Mouse (Mus musculus): Measurements from ENCODE around the gene Olfr1377. TPM values are rescaled to one million over a fixed set of nuclear protein-coding genes. Genes with fewer than 3 reads are reported as not detected.
A peak's percentile ranks its signal among the peaks of the same experiment; 100 is the strongest.
"Not testable (repeated sequence)": the region's sequence is repeated elsewhere in the genome, so short reads cannot be mapped to it uniquely, and the experiment has no call there.

Gene Olfr1377
- not detected in 2 replicates for polyA plus RNA-seq (2015; fragmentation: Nextera tagmentation; extraction: Ambion mirVana)

GRCm38 (mm10) chr11:50981667-50982066, at the start of gene Olfr1377:
Gene Olfr1377 (plus strand): TSS chr11:50981967.
- DNase-seq (ENCODE audit: low spot score), result no peak

- no peak for DNase-seq (ENCODE audit: low spot score)
Observed at GRCm38 (mm10) chr11:50932040-50932439, 49.7 kb upstream of the Olfr1377 start.

GRCm38 (mm10) chr11:50938435-50938834, 43.3 kb upstream of the Olfr1377 start:
- no peak for DNase-seq (ENCODE audit: low spot score)

DNA sequence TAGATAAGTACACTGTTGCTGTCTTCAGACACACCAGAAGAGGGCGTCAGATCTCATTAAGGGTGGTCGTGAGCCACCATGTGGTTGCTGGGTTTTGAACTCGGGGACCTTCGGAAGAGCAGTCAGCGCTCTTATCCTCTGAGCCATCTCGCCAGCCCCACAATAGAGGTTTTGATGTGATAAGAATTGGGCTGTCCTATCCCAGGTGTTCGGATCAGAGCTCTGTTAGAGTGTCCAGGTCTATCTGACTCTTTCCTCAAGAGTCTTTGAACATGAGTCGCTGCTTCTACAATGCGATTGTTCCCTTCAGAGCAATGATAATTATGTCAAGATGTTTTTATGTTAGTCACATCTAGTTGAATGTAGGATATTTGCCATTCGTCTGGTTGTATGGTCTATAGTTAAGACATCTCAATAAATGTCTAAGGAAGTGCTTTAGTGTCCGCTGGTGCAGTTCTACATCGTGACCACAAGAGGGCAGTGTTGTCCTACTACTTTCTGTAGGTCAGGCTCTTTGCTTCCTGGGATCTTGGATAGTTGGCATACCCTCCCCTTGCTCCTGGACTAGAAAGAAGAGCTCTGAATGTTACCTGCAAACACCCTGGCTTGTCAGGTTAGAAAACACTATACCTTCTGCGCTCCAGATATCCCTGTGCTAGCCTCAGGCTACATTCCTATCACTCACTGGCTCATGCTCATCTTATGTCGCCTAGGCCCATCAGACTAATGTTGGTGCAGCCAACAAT, 42.0 kb upstream of the Olfr1377 start:
- DNase-seq (ENCODE audit: low spot score), result peak; percentile 71

GRCm38 (mm10) chr11:50942386-50942785, 39.4 kb upstream of the Olfr1377 start:
- DNase-seq (ENCODE audit: low spot score), result no peak

DNA sequence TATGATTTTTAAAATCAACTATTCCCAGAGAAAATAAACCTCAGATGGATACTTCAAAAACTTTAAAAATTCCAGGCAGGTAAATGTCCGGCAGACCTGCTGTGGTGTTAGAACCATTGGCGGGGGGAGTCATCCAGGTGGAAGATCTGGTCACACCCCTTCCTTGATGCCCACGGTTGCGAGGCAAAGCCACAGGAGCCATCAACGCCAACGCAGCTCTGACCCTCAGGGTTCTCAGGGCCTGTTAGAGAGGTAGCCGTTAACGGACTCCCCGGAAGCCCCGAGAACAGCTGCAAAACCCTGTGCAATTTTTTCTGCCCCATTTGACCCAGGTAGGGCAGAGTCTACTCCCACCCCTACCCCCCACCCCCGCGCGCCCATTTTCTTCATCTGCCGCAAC, 38.3 kb upstream of the Olfr1377 start, which contains the start of gene 4933414I15Rik:
Gene 4933414I15Rik, minus strand, starts transcription at position 260 of the 400 bp plus-strand sequence.
- DNase-seq (ENCODE audit: low spot score), result no peak

- DNase-seq (ENCODE audit: low spot score), result no peak
Observed at GRCm38 (mm10) chr11:50952290-50952689, 29.5 kb upstream of the Olfr1377 start.

DNA sequence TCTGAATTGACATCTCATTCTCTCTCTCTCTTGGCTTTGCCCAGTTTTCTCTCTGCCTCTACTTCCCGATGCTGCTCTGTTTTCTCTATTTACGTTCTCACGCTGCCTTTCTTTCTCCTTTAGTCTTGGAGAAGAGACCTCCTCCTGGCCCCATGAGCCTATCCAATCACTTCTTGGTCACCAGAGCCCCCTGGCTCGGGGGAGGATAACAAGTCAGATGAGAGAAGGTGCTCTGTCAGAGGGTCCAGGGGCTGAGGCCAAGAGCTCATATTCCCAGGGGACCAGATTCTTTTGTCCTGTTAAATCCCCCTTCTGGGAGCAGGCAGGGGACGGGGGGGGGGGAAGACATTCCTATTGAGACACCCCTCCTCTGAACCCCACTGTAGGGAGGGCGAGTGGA, 28.1 kb upstream of the Olfr1377 start, which contains the start of gene Prop1:
Gene Prop1, minus strand, starts transcription at position 101 of the 400 bp plus-strand sequence.
- no peak for DNase-seq (ENCODE audit: low spot score)

- DNase-seq (ENCODE audit: low spot score), result no peak
Observed at GRCm38 (mm10) chr11:50964886-50965285, 16.9 kb upstream of the Olfr1377 start.

- DNase-seq (ENCODE audit: low spot score), result no peak
Observed at GRCm38 (mm10) chr11:50966230-50966629, 15.5 kb upstream of the Olfr1377 start, which contains the start of gene Olfr1378. Gene Olfr1378 (plus strand): TSS chr11:50966530.

GRCm38 (mm10) chr11:50977216-50977615, 4.6 kb upstream of the Olfr1377 start:
- DNase-seq (ENCODE audit: low spot score), result no peak

- no peak for DNase-seq (ENCODE audit: low spot score)
Observed at GRCm38 (mm10) chr11:51003296-51003695, 21.5 kb downstream of the Olfr1377 start, which contains the start of gene Olfr51. Gene Olfr51 (plus strand): TSS chr11:51003596.

GRCm38 (mm10) chr11:51011821-51012220, 30.1 kb downstream of the Olfr1377 start:
- DNase-seq (ENCODE audit: low spot score), result no peak

- DNase-seq (ENCODE audit: low spot score), result no peak
Observed at GRCm38 (mm10) chr11:51013936-51014335, 32.2 kb downstream of the Olfr1377 start, which contains the start of gene Olfr54. Gene Olfr54 (plus strand): TSS chr11:51014236.

GRCm38 (mm10) chr11:51016341-51016740, 34.6 kb downstream of the Olfr1377 start:
- DNase-seq (ENCODE audit: low spot score), result no peak

DNA sequence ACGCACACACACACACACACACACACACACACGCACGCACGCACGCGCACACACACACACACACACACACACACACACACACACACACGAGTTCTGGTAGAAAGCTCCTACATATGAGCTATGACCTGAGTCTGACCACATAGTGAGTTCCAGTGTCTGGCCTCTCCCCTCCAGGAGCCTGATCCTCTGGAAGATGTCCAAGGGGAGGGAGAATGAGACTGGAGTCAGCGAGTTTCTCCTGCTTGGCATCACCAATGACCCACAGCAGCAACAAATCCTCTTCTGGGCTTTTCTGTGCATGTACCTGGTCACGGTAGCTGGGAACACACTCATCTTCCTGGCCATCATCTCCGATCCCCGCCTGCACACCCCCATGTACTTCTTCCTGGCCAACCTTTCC, 45.0 kb downstream of the Olfr1377 start:
- DNase-seq (ENCODE audit: low spot score), result not testable (repeated sequence)

- DNase-seq (ENCODE audit: low spot score), result not testable (repeated sequence)
Observed at GRCm38 (mm10) chr11:51029381-51029780, 47.6 kb downstream of the Olfr1377 start.

GRCm38 (mm10) chr11:51030225-51030624, 48.5 kb downstream of the Olfr1377 start:
- no peak for DNase-seq (ENCODE audit: low spot score)

- DNase-seq (ENCODE audit: low spot score), result peak; percentile 33
Observed at GRCm38 (mm10) chr11:51032851-51033250, 51.1 kb downstream of the Olfr1377 start.

DNA sequence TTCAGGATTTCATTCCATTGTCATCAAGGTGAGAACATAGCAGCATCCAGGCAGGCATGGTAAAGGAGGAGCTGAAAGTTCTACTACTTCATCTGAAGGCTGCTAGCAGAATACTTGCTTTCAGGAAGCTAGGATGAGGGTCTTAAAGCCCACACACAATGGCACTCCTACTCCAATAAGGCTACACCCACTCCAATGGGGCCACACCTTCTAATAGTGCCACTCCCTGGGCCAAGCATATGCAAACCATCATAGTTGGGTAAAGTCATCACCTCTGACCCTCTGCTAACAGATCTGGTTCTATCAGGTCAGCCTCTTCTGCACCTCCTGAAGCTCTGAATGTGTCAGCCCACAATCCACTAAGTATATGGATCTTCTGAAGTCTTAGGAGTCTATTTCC, 52.4 kb downstream of the Olfr1377 start:
- not testable (repeated sequence) for DNase-seq (ENCODE audit: low spot score)

GRCm38 (mm10) chr11:51035951-51036350, 54.2 kb downstream of the Olfr1377 start:
- DNase-seq (ENCODE audit: low spot score), result no peak

All from thymus, postnatal 0 days (tissue).